Mouse (Mus musculus) kidney, embryonic 16.5 days (tissue): ENCODE data around the gene Selenos. TPM values are rescaled to one million over a fixed set of nuclear protein-coding genes. Genes with fewer than 3 reads are reported as not detected.
A peak's percentile ranks its signal among the peaks of the same experiment; 100 is the strongest.

ENCODE experiments used
- ATAC-seq: fragments of 200-750 bp; cut with Nextera tagmentation; 2 replicates; pipeline ENCODE4 v1.8.0; 2017; ENCODE audit warnings: moderate TSS enrichment; ENCODE audit not compliant: low FRiP score, low TSS enrichment
- H3K27ac ChIP-seq: fragments of 300-500 bp; sonication (generic); 2 replicates; pipeline ENCODE4 v1.5.1; 2014; ENCODE audit warnings: low read length
- H3K27me3 ChIP-seq: fragments of 300-500 bp; sonication (generic); 2 replicates; pipeline ENCODE4 v1.6.1; 2014; ENCODE audit warnings: low read length, control low read depth, mixed read lengths; ENCODE audit not compliant: insufficient read depth
- H3K36me3 ChIP-seq: fragments of 300-500 bp; sonication (generic); 2 replicates; pipeline ENCODE4 v1.6.1; 2014; ENCODE audit warnings: low read length, control low read depth, mixed read lengths; ENCODE audit not compliant: insufficient read depth
- H3K4me1 ChIP-seq: fragments of 300-500 bp; sonication (generic); 2 replicates; pipeline ENCODE4 v1.6.1; 2014; ENCODE audit warnings: low read length, control low read depth, mixed read lengths; ENCODE audit not compliant: insufficient read depth
- H3K4me2 ChIP-seq: fragments of 300-500 bp; sonication (generic); replicated peaks from 2 replicates; pipeline ENCODE4 v1.6.1; 2014; ENCODE audit warnings: low read depth, low read length
- H3K4me3 ChIP-seq: fragments of 300-500 bp; sonication (generic); 2 replicates; pipeline ENCODE4 v1.5.1; 2014; ENCODE audit warnings: mild to moderate bottlenecking, low read length
- H3K9ac ChIP-seq: fragments of 300-500 bp; sonication (generic); replicated peaks from 2 replicates; pipeline ENCODE4 v1.6.1; 2014; ENCODE audit warnings: low read length
- H3K9me3 ChIP-seq: fragments of 300-500 bp; sonication (generic); 2 replicates; pipeline ENCODE4 v1.6.1; 2016; ENCODE audit warnings: low read length, control low read depth
- WGBS: fragments of 180-500 bp; shearing (Covaris S2); extraction: QIAGEN DNeasy Blood & Tissue Kit; methylation state at CpG from one replicate; pipeline ENCODE4 v1.1.7; 2014; 5-methylcytosine and 5-hydroxymethylcytosine counted together
- polyA plus RNA-seq: library from polyadenylated mRNA; unstranded; fragments of >200 nt; fragmentation: Nextera tagmentation; extraction: Ambion mirVana; gene quantifications from 2 replicates; pipeline ENCODE4 v1.2.1, GENCODE M21; 2015

Gene Selenos
- polyA plus RNA-seq, result 111 and 125 TPM in 2 replicates

DNA sequence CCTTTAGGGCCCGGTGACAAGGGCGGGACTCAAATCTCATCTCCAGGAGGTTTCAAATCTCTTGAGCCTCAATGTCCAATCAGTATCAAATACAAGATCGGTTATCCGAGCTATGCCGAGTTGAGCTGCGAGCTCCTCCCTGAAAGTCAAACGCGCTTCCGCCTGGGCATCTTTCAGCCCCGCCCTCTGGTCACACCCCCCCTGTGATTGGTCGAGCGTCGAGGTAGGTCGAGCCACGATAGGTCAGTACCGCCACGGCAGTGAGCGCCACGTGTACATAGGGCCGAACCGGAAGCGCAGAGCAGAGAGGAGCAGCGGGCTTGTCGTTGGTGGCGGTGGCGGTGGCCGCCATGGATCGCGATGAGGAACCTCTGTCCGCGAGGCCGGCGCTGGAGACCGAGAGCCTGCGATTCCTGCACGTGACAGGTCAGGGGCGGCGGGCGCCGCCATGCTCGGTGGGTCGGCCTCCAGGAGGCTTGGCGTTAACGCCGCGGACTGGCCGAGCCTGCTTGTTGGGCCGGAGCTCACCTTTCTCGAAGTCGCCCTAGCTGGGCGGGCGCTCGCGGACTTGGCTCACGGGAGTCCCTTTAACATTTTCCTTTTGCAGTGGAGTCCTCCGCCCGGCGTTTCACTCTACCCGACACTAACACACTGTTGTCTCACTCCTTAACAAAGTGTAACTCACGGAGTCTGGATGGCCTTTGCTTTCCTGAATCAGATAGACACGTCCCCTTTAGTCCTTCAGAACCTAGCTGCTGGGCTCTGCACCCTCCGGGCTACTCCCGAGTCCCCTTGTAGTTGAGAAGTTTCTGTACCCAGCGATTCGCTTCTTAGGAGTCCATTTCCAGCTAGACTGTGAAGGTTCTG is at the start of gene Selenos:
Selenos (plus strand) TSS at position 286 of the 867 bp plus-strand sequence.
- H3K27me3 ChIP-seq, result no peaks in the 10 kb centered on the region
- peak within 1 kb of the TSS; percentile 83 for H3K27ac ChIP-seq
- H3K4me1 ChIP-seq, result peaks cover 30% of the 10 kb centered on the region
- H3K9ac ChIP-seq, result peak within 1 kb of the TSS; percentile 74
- ATAC-seq, result peak; percentile 100
- H3K4me3 ChIP-seq, result peak within 1 kb of the TSS; percentile 74
- H3K36me3 ChIP-seq, result peaks cover 42% of the 10 kb centered on the region
- H3K9me3 ChIP-seq, result no peaks in the 10 kb centered on the region
- 0% methylated on average over 64 of the region's 65 CpGs for WGBS
- H3K4me2 ChIP-seq, result peak within 1 kb of the TSS; percentile 84

DNA sequence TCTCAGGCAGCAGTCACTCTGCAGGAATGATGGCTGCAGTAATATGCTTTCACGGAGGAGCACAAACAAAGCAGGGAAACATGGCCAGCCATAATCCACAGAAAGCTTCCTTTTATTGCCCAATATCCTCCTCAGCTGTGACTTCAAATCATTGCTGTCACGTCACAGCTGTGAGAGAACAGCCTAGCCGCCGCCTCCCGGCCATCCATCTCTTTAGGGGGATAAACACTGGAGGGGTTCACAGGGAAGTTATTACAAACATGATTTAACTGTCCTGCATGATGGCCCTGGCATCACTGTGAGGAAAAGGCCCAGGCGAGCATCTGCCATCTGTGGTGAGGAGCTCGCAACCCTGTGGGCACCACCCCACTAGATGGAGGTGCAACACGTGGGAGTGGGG is 42.6 kb upstream of the Selenos start:
- Histone ChIP-seq H3K9me3 (no peaks in the 10 kb centered on the region), H3K36me3 (no peaks in the 10 kb centered on the region), H3K27me3 (no peaks in the 10 kb centered on the region; the same call in 1 of the 2 replicates), H3K27ac (no peak overlapping the region), H3K4me3 (no peak overlapping the region), H3K9ac (no peak overlapping the region), H3K4me2 (no peak overlapping the region), H3K4me1 (peaks cover 16% of the 10 kb centered on the region; the same call in 1 of the 2 replicates)
- no peak for ATAC-seq
- WGBS, result 39% methylated on average over 8 of the region's 8 CpGs

GRCm38 (mm10) chr7:66038261-66038660 is 41.2 kb upstream of the Selenos start:
- no peaks in the 10 kb centered on the region; the same call in 1 of the 2 replicates for H3K27me3 ChIP-seq
- H3K36me3 ChIP-seq, result no peaks in the 10 kb centered on the region
- peaks cover 16% of the 10 kb centered on the region; the same call in 1 of the 2 replicates for H3K4me1 ChIP-seq
- H3K9me3 ChIP-seq, result no peaks in the 10 kb centered on the region
- no peak overlapping the region for H3K9ac ChIP-seq
- no peak overlapping the region for H3K4me3 ChIP-seq
- 35% methylated on average over 3 of the region's 3 CpGs for WGBS
- 0 out of 2 replicates have a peak, but pooled peaks have one; percentile 37 for ATAC-seq
- H3K4me2 ChIP-seq, result no peak overlapping the region
- H3K27ac ChIP-seq, result no peak overlapping the region

GRCm38 (mm10) chr7:66038730-66039129 is 40.7 kb upstream of the Selenos start:
- peaks cover 16% of the 10 kb centered on the region; the same call in 1 of the 2 replicates for H3K4me1 ChIP-seq
- H3K27me3 ChIP-seq, result no peaks in the 10 kb centered on the region; the same call in 1 of the 2 replicates
- H3K4me3 ChIP-seq, result no peak overlapping the region
- no peaks in the 10 kb centered on the region for H3K9me3 ChIP-seq
- H3K36me3 ChIP-seq, result no peaks in the 10 kb centered on the region
- no peak overlapping the region for H3K27ac ChIP-seq
- H3K4me2 ChIP-seq, result no peak overlapping the region
- H3K9ac ChIP-seq, result no peak overlapping the region
- ATAC-seq, result no peak
- 39% methylated on average over 11 of the region's 11 CpGs for WGBS

DNA sequence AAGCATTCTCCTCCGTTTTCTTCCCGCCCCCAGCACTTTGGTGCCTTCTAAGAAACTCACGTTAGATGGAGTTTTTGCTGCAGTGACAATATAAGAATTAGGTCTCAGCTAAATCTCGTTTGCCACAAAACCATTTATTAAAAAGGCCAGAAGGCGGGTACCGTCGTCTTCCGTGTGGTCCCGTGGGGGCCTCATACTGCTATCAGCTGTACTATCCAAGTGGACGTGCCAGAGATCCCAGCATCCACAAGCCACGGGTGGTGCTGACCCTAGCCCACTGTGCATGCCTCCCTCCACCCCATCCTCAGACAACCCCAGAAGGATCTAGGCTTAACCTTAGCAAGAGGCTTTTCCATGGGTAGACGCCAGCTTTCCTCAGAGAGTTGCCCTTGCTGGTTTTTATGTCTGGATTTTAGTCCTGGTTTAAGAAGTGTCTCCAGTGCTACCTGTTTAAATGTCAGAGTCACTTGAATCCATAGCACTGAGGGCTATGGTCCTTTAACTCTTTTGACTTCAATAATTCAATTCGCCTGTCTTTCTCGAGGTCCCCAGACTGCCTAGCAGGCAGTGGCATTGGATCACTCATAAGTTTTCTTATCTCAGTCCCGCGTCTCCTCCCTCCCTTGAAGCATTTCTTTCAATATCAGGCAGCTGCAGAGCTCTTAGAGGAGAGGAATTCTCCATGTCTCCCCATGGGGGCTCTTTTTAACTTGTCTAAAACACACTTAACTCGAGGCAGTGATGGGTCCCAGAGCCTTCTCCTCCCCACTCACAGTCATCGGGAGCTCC is 39.2 kb upstream of the Selenos start:
- peaks cover 16% of the 10 kb centered on the region; the same call in 1 of the 2 replicates for H3K4me1 ChIP-seq
- no peak for ATAC-seq

DNA sequence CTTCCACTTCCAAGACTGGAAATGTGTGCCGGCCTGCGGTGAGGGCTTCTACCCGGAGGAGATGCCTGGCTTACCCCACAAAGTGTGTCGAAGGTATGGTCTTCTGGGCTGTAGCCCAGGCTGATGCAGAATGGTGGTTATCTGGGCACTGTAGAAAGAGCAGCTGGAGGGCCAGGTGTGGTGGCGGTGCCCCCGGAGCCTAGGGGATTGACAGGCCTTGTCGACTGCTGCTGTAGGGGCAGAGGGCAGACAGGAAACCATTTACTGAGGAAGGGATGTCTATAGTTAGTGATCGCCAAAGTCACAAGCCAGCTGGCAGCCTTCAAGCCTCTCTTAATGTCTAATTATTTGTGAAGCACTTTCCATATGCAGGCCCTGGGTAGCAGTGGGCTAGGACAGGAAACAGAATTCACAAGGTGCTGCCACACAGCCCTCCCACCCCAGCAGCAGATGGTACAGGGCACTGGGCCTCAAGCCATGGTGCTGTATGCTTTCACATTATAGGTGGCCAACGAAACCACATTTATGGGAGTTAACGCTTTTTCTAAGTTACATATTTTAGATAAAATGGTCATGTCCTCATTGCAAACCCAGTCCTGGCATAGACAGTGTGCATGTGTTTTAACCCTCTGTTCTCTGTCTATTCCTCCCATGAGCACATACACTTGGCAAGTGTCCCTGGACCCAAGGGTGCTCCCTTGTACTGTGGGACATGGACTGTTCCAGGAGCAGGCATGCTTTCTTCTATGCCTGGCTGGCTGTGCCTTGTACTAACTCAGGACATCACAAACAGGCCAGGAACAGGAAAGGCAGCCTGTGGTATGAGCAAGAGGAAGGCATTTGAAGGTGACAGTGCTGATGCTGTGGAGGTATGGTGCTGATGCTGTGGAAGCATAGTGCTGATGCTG is 35.6 kb upstream of the Selenos start, which contains the start of gene Gm45213:
Gm45213 (plus strand) TSS at position 51 of the 908 bp plus-strand sequence.
- Histone ChIP-seq H3K36me3 (no peaks in the 10 kb centered on the region), H3K27ac (no peak within 1 kb of the TSS), H3K9me3 (no peaks in the 10 kb centered on the region), H3K9ac (no peak within 1 kb of the TSS), H3K27me3 (no peaks in the 10 kb centered on the region), H3K4me2 (no peak within 1 kb of the TSS), H3K4me3 (no peak within 1 kb of the TSS), H3K4me1 (0 out of 2 replicates have a peak, but pooled peaks cover 7% of the 10 kb centered on the region)
- WGBS, result 64% methylated on average over 10 of the region's 10 CpGs
- ATAC-seq, result no peak

More for the DNA sequence above, 39.2 kb upstream of the Selenos start:
- Histone ChIP-seq H3K27me3 (no peaks in the 10 kb centered on the region; the same call in 1 of the 2 replicates), H3K9me3 (no peaks in the 10 kb centered on the region), H3K4me2 (no peak overlapping the region), H3K4me3 (no peak overlapping the region), H3K36me3 (no peaks in the 10 kb centered on the region), H3K9ac (no peak overlapping the region), H3K27ac (no peak overlapping the region)
- WGBS, result 74% methylated on average over 18 of the region's 18 CpGs

- H3K4me2 ChIP-seq, result no peak overlapping the region
- H3K36me3 ChIP-seq, result no peaks in the 10 kb centered on the region
- no peak overlapping the region for H3K4me3 ChIP-seq
- no peak overlapping the region for H3K27ac ChIP-seq
- no peak for ATAC-seq
- WGBS, result 23% methylated on average over 9 of the region's 9 CpGs
- no peaks in the 10 kb centered on the region for H3K27me3 ChIP-seq
- 0 out of 2 replicates have a peak, but pooled peaks cover 2% of the 10 kb centered on the region for H3K4me1 ChIP-seq
- H3K9ac ChIP-seq, result no peak overlapping the region
- no peaks in the 10 kb centered on the region for H3K9me3 ChIP-seq
Observed at GRCm38 (mm10) chr7:66044617-66045016, 34.8 kb upstream of the Selenos start.

DNA sequence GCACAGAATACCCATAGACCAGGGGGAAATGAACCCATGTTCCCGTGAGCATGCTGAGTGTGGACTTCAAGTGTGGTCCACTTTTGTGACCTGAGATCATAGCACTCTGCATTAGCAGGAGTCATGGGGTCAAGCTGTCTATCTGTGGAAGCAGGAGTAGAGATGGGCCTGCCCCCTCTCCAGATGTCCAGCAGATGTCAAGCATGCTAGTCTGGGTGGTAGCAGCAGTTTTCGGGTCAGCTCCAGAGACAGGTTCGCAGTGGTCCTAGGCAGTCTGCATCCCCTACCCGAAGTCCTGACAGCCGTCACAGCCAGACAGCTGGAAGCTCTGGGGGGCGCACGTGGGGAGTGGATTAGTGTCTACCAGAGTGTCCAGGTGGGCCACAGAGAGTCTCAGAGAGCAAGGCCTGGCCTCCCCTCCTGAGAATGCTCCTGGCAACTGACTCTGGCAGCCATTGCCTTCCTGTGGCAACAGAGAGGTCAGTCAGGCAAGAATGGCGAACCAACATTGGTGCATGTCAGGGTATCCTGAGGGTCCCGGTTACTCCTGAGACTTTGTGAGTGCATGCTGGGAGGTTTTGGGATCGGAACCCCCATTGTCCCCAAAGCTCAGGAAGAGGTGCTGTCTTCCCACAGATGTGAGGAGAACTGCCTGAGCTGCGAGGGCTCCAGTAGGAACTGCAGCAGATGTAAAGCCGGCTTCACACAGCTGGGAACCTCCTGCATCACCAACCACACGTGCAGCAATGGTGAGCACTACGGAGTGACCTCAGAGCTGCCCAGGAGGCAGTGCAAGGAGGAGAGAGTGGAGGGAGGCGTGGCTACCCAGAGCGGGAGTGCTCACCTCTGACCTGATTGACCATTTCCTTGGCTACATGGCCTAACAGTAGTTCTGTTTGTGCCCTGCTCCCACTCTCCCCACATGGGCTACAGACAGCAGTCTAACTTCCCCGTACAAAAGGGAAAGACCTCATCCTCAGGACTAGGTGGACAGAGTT is 32.2 kb upstream of the Selenos start:
- no peaks in the 10 kb centered on the region for H3K27me3 ChIP-seq
- WGBS, result 56% methylated on average over 17 of the region's 17 CpGs
- no peak for ATAC-seq
- H3K9ac ChIP-seq, result no peak overlapping the region
- H3K9me3 ChIP-seq, result no peaks in the 10 kb centered on the region
- no peak overlapping the region for H3K27ac ChIP-seq
- no peak overlapping the region for H3K4me2 ChIP-seq
- no peak overlapping the region for H3K4me3 ChIP-seq
- no peaks in the 10 kb centered on the region for H3K36me3 ChIP-seq
- H3K4me1 ChIP-seq, result 0 out of 2 replicates have a peak, but pooled peaks cover 2% of the 10 kb centered on the region
